Mouse (Mus musculus) hindbrain, embryonic 11.5 days (tissue): ENCODE results near the gene Tex46. TPM values are rescaled to one million over a fixed set of nuclear protein-coding genes. Genes with fewer than 3 reads are reported as not detected.

ENCODE experiments used
- ATAC-seq: fragments of 200-750 bp; cut with Nextera tagmentation; 2 replicates; pipeline ENCODE4 v1.8.0; 2017; ENCODE audit warnings: mild to moderate bottlenecking, moderate TSS enrichment, moderate library complexity; ENCODE audit not compliant: low FRiP score
- DNase-seq: peaks from one replicate; pipeline ENCODE4 v3.0.0-alpha.2; 2015; ENCODE audit warnings: low spot score
- H3K27ac ChIP-seq: fragments of 300-500 bp; sonication (generic); 2 replicates; pipeline ENCODE4 v1.5.1; 2014; ENCODE audit warnings: mild to moderate bottlenecking, low read depth, low read length
- H3K27me3 ChIP-seq: fragments of 300-500 bp; sonication (generic); 2 replicates; pipeline ENCODE4 v1.6.1; 2014; ENCODE audit warnings: mild to moderate bottlenecking, low read length, moderate library complexity, mixed read lengths; ENCODE audit not compliant: control insufficient read depth, insufficient read depth
- H3K36me3 ChIP-seq: fragments of 300-500 bp; sonication (generic); 2 replicates; pipeline ENCODE4 v1.6.1; 2014; ENCODE audit warnings: mild to moderate bottlenecking, low read length, moderate library complexity, mixed read lengths; ENCODE audit not compliant: control insufficient read depth, insufficient read depth
- H3K4me1 ChIP-seq: fragments of 300-500 bp; sonication (generic); replicated peaks from 2 replicates; pipeline ENCODE4 v1.6.1; 2014; ENCODE audit warnings: low read length, mixed read lengths; ENCODE audit not compliant: control insufficient read depth, insufficient read depth
- H3K4me2 ChIP-seq: fragments of 300-500 bp; sonication (generic); replicated peaks from 2 replicates; pipeline ENCODE4 v1.6.1; 2014; ENCODE audit warnings: mild to moderate bottlenecking, low read depth, low read length
- H3K4me3 ChIP-seq: fragments of 300-500 bp; sonication (generic); 2 replicates; pipeline ENCODE4 v1.5.1; 2014; ENCODE audit warnings: low read depth, low read length
- H3K9ac ChIP-seq: fragments of 300-500 bp; sonication (generic); 2 replicates; pipeline ENCODE4 v1.6.1; 2014; ENCODE audit warnings: low read depth, low read length
- H3K9me3 ChIP-seq: fragments of 300-500 bp; sonication (generic); 2 replicates; pipeline ENCODE4 v1.6.1; 2016; ENCODE audit warnings: low read length; ENCODE audit not compliant: control insufficient read depth
- WGBS: fragments of 180-500 bp; shearing (Covaris S2); extraction: QIAGEN DNeasy Blood & Tissue Kit; methylation state at CpG from one replicate; pipeline ENCODE4 v1.1.7; 2014; 5-methylcytosine and 5-hydroxymethylcytosine counted together
- polyA plus RNA-seq: library from polyadenylated mRNA; unstranded; fragments of >200 nt; fragmentation: Nextera tagmentation; extraction: Ambion mirVana; gene quantifications from 2 replicates; pipeline ENCODE4 v1.2.1, GENCODE M21; 2014

The Tex46 gene
- polyA plus RNA-seq, 1 experiment from 2014 or later: not detected

GRCm38 (mm10) chr4:136652528-136652910 is 42.3 kb downstream of the Tex46 start:
- Histone ChIP-seq H3K36me3 (peaks cover 8% of the 10 kb centered on the region; the same call in 1 of the 2 replicates), H3K9me3 (no peaks in the 10 kb centered on the region), H3K27me3 (no peaks in the 10 kb centered on the region), H3K4me2 (no peak overlapping the region), H3K9ac (no peak overlapping the region), H3K4me1 (no peaks in the 10 kb centered on the region), H3K4me3 (no peak overlapping the region), H3K27ac (no peak overlapping the region)
- WGBS: 87% methylated on average over 11 of the region's 11 CpGs
- DNase-seq (no peak), ATAC-seq (no peak)

- Histone ChIP-seq H3K4me3 (no peak overlapping the region), H3K4me1 (no peaks in the 10 kb centered on the region), H3K9ac (no peak overlapping the region), H3K27me3 (no peaks in the 10 kb centered on the region), H3K4me2 (no peak overlapping the region), H3K36me3 (peaks cover 11% of the 10 kb centered on the region; the same call in 1 of the 2 replicates), H3K9me3 (no peaks in the 10 kb centered on the region), H3K27ac (no peak overlapping the region; the same call in 1 of the 2 replicates)
- DNase-seq (no peak), ATAC-seq (no peak)
- 74% methylated on average over 6 of the region's 6 CpGs for WGBS
Measured at GRCm38 (mm10) chr4:136653019-136653418, 42.8 kb downstream of the Tex46 start.

- Histone ChIP-seq H3K4me3 (no peak overlapping the region), H3K27me3 (no peaks in the 10 kb centered on the region), H3K4me1 (no peaks in the 10 kb centered on the region), H3K4me2 (no peak overlapping the region), H3K27ac (no peak overlapping the region), H3K36me3 (peaks cover 11% of the 10 kb centered on the region; the same call in 1 of the 2 replicates), H3K9me3 (no peaks in the 10 kb centered on the region), H3K9ac (no peak overlapping the region)
- ATAC-seq (no peak), DNase-seq (no peak)
- WGBS: 89% methylated on average over 10 of the region's 10 CpGs
Measured at GRCm38 (mm10) chr4:136653692-136654234, 43.5 kb downstream of the Tex46 start.

- no peak overlapping the region for H3K27ac ChIP-seq
- DNase-seq (no peak), ATAC-seq (no peak)
- H3K36me3 ChIP-seq: peaks cover 16% of the 10 kb centered on the region; the same call in 1 of the 2 replicates
- no peak overlapping the region for H3K9ac ChIP-seq
- no peak overlapping the region for H3K4me3 ChIP-seq
- H3K4me2 ChIP-seq: no peak overlapping the region
- H3K4me1 ChIP-seq: no peaks in the 10 kb centered on the region
- H3K9me3 ChIP-seq: no peaks in the 10 kb centered on the region
- 79% methylated on average over 3 of the region's 3 CpGs for WGBS
- no peaks in the 10 kb centered on the region for H3K27me3 ChIP-seq
Measured at GRCm38 (mm10) chr4:136657914-136658313, 47.7 kb downstream of the Tex46 start.

Other genes starting within 250 kb of the Tex46 start
- 0.28 and 0.52 TPM in 2 replicates for gene Htr1d, start 186.9 kb upstream of the Tex46 start, polyA plus RNA-seq
- not detected in 2 replicates for gene 6030445D17Rik, start 148.2 kb upstream of the Tex46 start, polyA plus RNA-seq
- gene Luzp1, start 140.7 kb upstream of the Tex46 start, polyA plus RNA-seq: 96.6 and 130 TPM in 2 replicates
- gene Kdm1a, start 7.7 kb upstream of the Tex46 start, polyA plus RNA-seq: 91.7 and 102 TPM in 2 replicates
- gene Lactbl1, start 12.2 kb downstream of the Tex46 start, polyA plus RNA-seq: not detected in 2 replicates
- 18.5 and 20.1 TPM in 2 replicates for gene Ephb2, start 225.6 kb downstream of the Tex46 start, polyA plus RNA-seq